Mouse (Mus musculus): ENCODE measurements around the gene Shisa5. TPM values are rescaled to one million over a fixed set of nuclear protein-coding genes. Genes with fewer than 3 reads are reported as not detected.
A peak's percentile ranks its signal among the peaks of the same experiment; 100 is the strongest.

Gene Shisa5
- total RNA-seq, 1 experiment = 44.0 TPM

GRCm38 (mm10) chr9:109052490-109053260 is 14.3 kb downstream of the Shisa5 start:
- DNase-seq (ENCODE audit: low read depth, low spot score) = no peak
- Histone ChIP-seq H3K27ac (ENCODE audit: insufficient read depth, low read depth, low read length, poor library complexity, severe bottlenecking) (no peak overlapping the region), H3K36me3 (ENCODE audit: control insufficient read depth, insufficient read depth, low read length, poor library complexity, severe bottlenecking) (peaks cover 19% of the 10 kb centered on the region), H3K4me1 (ENCODE audit: control insufficient read depth in 2 of 2, insufficient read depth in 2 of 2, low read length in 2 of 2, poor library complexity in 1 of 2) (peaks cover 0 to 28% of the 10 kb centered on the region in 2 experiments; a peak in 2 of 4 replicates), H3K4me3 (ENCODE audit: insufficient read depth in 1 of 2, low read depth in 1 of 2, low read length in 2 of 2, poor library complexity in 1 of 2, severe bottlenecking in 1 of 2) (no peak overlapping the region), H3K9me3 (ENCODE audit: control insufficient read depth, insufficient read depth, low read depth, low read length) (no peaks in the 10 kb centered on the region), H3K9ac (ENCODE audit: insufficient read depth, low read depth, low read length, poor library complexity, severe bottlenecking) (no peak overlapping the region)
- no peak for TF ChIP-seq MAFK (IDR thresholded peaks at IDR 0.05; ENCODE audit: insufficient read depth, low read depth, low read length)
- no peak for TF ChIP-seq ZC3H11A (IDR thresholded peaks at IDR 0.05; ENCODE audit: borderline replicate concordance, low read depth, low read length)
- TF ChIP-seq HCFC1 (IDR thresholded peaks at IDR 0.05; ENCODE audit: borderline replicate concordance, insufficient read depth, low read length) = no peak
- no peak for TF ChIP-seq CHD2 (IDR thresholded peaks at IDR 0.05; ENCODE audit: low read depth, low read length)
- no peak for TF ChIP-seq ZNF384 (IDR thresholded peaks at IDR 0.05; ENCODE audit: low read depth, low read length)
- in situ Hi-C loops (cut with MboI; ENCODE audit: low sequenced_read_pairs in 2 of 2, unreplicated experiment in 2 of 2) = no loop called here

DNA sequence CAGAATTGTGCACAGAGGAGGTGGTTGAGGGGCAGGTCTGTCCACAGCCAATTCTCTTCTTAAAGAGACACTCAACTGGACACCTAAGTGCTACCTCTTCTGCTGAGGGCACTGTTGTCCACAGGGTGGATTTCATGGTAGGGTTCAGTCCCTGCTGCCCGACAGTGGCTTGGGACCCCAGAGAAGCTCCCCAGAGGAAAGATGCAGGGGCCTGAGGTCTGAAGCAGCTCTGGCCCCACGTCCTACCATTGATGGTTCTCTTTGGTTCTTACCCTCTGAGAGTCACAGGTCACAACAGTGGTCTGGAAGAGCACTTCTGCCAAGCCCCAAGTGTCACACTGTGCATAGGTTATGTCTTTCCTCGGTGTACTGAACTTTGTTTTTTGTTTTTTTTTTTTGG is 15.0 kb downstream of the Shisa5 start:
- no peak for TF ChIP-seq ZC3H11A (IDR thresholded peaks at IDR 0.05; ENCODE audit: borderline replicate concordance, low read depth, low read length)
- no peak for TF ChIP-seq ZNF384 (IDR thresholded peaks at IDR 0.05; ENCODE audit: low read depth, low read length)
- no peak for TF ChIP-seq CHD2 (IDR thresholded peaks at IDR 0.05; ENCODE audit: low read depth, low read length)
- TF ChIP-seq MAFK (IDR thresholded peaks at IDR 0.05; ENCODE audit: insufficient read depth, low read depth, low read length) = no peak
- TF ChIP-seq HCFC1 (IDR thresholded peaks at IDR 0.05; ENCODE audit: borderline replicate concordance, insufficient read depth, low read length) = no peak
- H3K9ac ChIP-seq (ENCODE audit: insufficient read depth, low read depth, low read length, poor library complexity, severe bottlenecking) = no peak overlapping the region
- DNase-seq (ENCODE audit: low read depth, low spot score) = no peak
- H3K4me3 ChIP-seq (ENCODE audit: insufficient read depth in 1 of 2, low read depth in 1 of 2, low read length in 2 of 2, poor library complexity in 1 of 2, severe bottlenecking in 1 of 2) = no peak overlapping the region
- in situ Hi-C loops (cut with MboI; ENCODE audit: low sequenced_read_pairs in 2 of 2, unreplicated experiment in 2 of 2) = no loop called here
- peaks cover 26% of the 10 kb centered on the region for H3K36me3 ChIP-seq (ENCODE audit: control insufficient read depth, insufficient read depth, low read length, poor library complexity, severe bottlenecking)
- H3K9me3 ChIP-seq (ENCODE audit: control insufficient read depth, insufficient read depth, low read depth, low read length) = no peaks in the 10 kb centered on the region
- no peak overlapping the region for H3K27ac ChIP-seq (ENCODE audit: insufficient read depth, low read depth, low read length, poor library complexity, severe bottlenecking)
- peaks cover 0 to 28% of the 10 kb centered on the region in 2 experiments; a peak in 2 of 4 replicates for H3K4me1 ChIP-seq (ENCODE audit: control insufficient read depth in 2 of 2, insufficient read depth in 2 of 2, low read length in 2 of 2, poor library complexity in 1 of 2)

DNA sequence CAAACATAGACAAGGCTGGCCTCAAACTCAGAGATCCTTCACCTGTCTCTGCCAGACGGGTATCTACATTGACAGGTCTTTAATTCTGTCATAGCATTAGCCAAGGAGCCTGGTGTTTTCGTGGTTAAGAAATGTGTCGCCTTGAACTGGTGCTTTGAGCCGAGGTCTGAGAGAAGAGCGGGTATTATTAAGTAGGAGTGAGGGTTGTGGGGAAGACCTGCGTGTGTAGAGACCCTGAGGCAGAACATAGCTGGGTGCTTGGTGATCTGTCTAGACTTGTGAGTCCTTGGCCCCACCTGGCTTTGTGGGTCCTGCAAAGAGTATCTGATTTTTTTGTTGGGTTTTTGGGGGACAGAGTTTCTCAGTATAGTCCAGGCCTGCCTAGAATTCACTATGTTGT is 15.5 kb downstream of the Shisa5 start:
- Histone ChIP-seq H3K9me3 (ENCODE audit: control insufficient read depth, insufficient read depth, low read depth, low read length) (no peaks in the 10 kb centered on the region), H3K27ac (ENCODE audit: insufficient read depth, low read depth, low read length, poor library complexity, severe bottlenecking) (no peak overlapping the region), H3K4me1 (ENCODE audit: control insufficient read depth in 2 of 2, insufficient read depth in 2 of 2, low read length in 2 of 2, poor library complexity in 1 of 2) (peaks cover 0 to 30% of the 10 kb centered on the region in 2 experiments; a peak in 2 of 4 replicates), H3K9ac (ENCODE audit: insufficient read depth, low read depth, low read length, poor library complexity, severe bottlenecking) (no peak overlapping the region), H3K4me3 (ENCODE audit: insufficient read depth in 1 of 2, low read depth in 1 of 2, low read length in 2 of 2, poor library complexity in 1 of 2, severe bottlenecking in 1 of 2) (no peak overlapping the region), H3K36me3 (ENCODE audit: control insufficient read depth, insufficient read depth, low read length, poor library complexity, severe bottlenecking) (peaks cover 27% of the 10 kb centered on the region)
- TF ChIP-seq ZNF384 (IDR thresholded peaks at IDR 0.05; ENCODE audit: low read depth, low read length) (no peak), HCFC1 (IDR thresholded peaks at IDR 0.05; ENCODE audit: borderline replicate concordance, insufficient read depth, low read length) (no peak), CHD2 (IDR thresholded peaks at IDR 0.05; ENCODE audit: low read depth, low read length) (no peak), ZC3H11A (IDR thresholded peaks at IDR 0.05; ENCODE audit: borderline replicate concordance, low read depth, low read length) (no peak), MAFK (IDR thresholded peaks at IDR 0.05; ENCODE audit: insufficient read depth, low read depth, low read length) (no peak)
- in situ Hi-C loops (cut with MboI; ENCODE audit: low sequenced_read_pairs in 2 of 2, unreplicated experiment in 2 of 2) = no loop called here
- no peak for DNase-seq (ENCODE audit: low read depth, low spot score)

DNA sequence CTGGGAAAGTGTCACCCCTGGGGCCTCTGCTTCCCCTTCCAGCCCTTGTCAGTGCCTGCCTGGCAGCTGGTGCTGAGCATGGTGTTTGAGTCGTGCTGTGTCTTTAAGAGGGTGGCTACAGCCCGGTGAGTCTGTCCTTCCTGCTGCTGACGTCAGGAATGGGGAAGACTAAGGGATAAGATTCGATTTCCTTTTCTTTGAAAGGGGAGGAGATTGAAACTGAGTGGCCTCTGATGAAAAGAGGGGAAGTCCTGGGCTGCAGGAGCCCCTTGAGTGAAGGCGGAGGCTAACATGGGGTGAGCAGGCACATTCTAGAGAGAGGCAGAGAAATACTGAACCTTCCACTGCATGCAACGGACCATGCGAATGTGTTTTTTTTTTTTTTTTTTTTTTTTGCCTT is 16.3 kb downstream of the Shisa5 start:
- Histone ChIP-seq H3K4me1 (ENCODE audit: control insufficient read depth in 2 of 2, insufficient read depth in 2 of 2, low read length in 2 of 2, poor library complexity in 1 of 2) (peaks cover 0 to 31% of the 10 kb centered on the region in 2 experiments; a peak in 2 of 4 replicates), H3K36me3 (ENCODE audit: control insufficient read depth, insufficient read depth, low read length, poor library complexity, severe bottlenecking) (peaks cover 27% of the 10 kb centered on the region), H3K9ac (ENCODE audit: insufficient read depth, low read depth, low read length, poor library complexity, severe bottlenecking) (peak overlapping the region; percentile 18; the same call in 1 of the 2 replicates), H3K9me3 (ENCODE audit: control insufficient read depth, insufficient read depth, low read depth, low read length) (no peaks in the 10 kb centered on the region), H3K4me3 (ENCODE audit: insufficient read depth in 1 of 2, low read depth in 1 of 2, low read length in 2 of 2, poor library complexity in 1 of 2, severe bottlenecking in 1 of 2) (no peak overlapping the region), H3K27ac (ENCODE audit: insufficient read depth, low read depth, low read length, poor library complexity, severe bottlenecking) (no peak overlapping the region)
- no peak for DNase-seq (ENCODE audit: low read depth, low spot score)
- no peak for TF ChIP-seq ZC3H11A (IDR thresholded peaks at IDR 0.05; ENCODE audit: borderline replicate concordance, low read depth, low read length)
- TF ChIP-seq HCFC1 (IDR thresholded peaks at IDR 0.05; ENCODE audit: borderline replicate concordance, insufficient read depth, low read length) = no peak
- no peak for TF ChIP-seq ZNF384 (IDR thresholded peaks at IDR 0.05; ENCODE audit: low read depth, low read length)
- no peak for TF ChIP-seq MAFK (IDR thresholded peaks at IDR 0.05; ENCODE audit: insufficient read depth, low read depth, low read length)
- TF ChIP-seq CHD2 (IDR thresholded peaks at IDR 0.05; ENCODE audit: low read depth, low read length) = no peak
- in situ Hi-C loops (cut with MboI; ENCODE audit: low sequenced_read_pairs in 2 of 2, unreplicated experiment in 2 of 2) = no loop called here

All from ES-E14 (cell line).